Mouse (Mus musculus) right cerebral cortex, adult 18-20 months (tissue): Measurements from ENCODE around the gene Zkscan6.

Source experiments
- DNase-seq: peaks from one replicate; pipeline ENCODE4 v3.0.0; 2022; ENCODE audit warnings: mixed read lengths

Gene Zkscan6

GRCm38 (mm10) chr11:65814381-65814780 lies 7.4 kb downstream of the Zkscan6 start:
- DNase-seq: no peak

GRCm38 (mm10) chr11:65816237-65816636 lies 9.3 kb downstream of the Zkscan6 start:
- DNase-seq: no peak

- no peak for DNase-seq
These were observed 11.2 kb downstream of the Zkscan6 start for GRCm38 (mm10) chr11:65818193-65818592.

- DNase-seq: no peak
These were observed 13.3 kb downstream of the Zkscan6 start for GRCm38 (mm10) chr11:65820280-65820679.

- peak; percentile 67 for DNase-seq
These were observed 13.9 kb downstream of the Zkscan6 start for GRCm38 (mm10) chr11:65820877-65821276.

- no peak for DNase-seq
These were observed 17.6 kb downstream of the Zkscan6 start for GRCm38 (mm10) chr11:65824556-65824955.

GRCm38 (mm10) chr11:65838999-65839398 lies 32.0 kb downstream of the Zkscan6 start:
- peak; percentile 57 for DNase-seq

GRCm38 (mm10) chr11:65846446-65846845 lies 39.5 kb downstream of the Zkscan6 start:
- no peak for DNase-seq

- peak; percentile 5 for DNase-seq
These were observed 45.1 kb downstream of the Zkscan6 start for GRCm38 (mm10) chr11:65852066-65852465.

GRCm38 (mm10) chr11:65861476-65861875 lies 54.5 kb downstream of the Zkscan6 start:
- DNase-seq: no peak

GRCm38 (mm10) chr11:65877146-65877775 lies 70.3 kb downstream of the Zkscan6 start:
- no peak for DNase-seq
